Mouse (Mus musculus) hematopoietic stem cell, adult 5-6 weeks (primary cell): ENCODE measurements at regions not wholly inside any gene's neighbourhood (a gene's known extent, or its start where the extent isn't known, plus 50 kb on each side); places are given as distances from the start of the nearest gene placed in this dataset.
"Not testable (repeated sequence)": the region's sequence is repeated elsewhere in the genome, so short reads cannot be mapped to it uniquely, and the experiment has no call there.

ENCODE experiments used
- ATAC-seq, 2 experiments: fragments of 125-278 bp in 1 of 2; replicated peaks in 1 of 2; 2 replicates each; pipeline ENCODE4 v1.8.0; 2016 to 2017; ENCODE audit warnings: inconsistent platforms in 2 of 2, mild to moderate bottlenecking in 2 of 2, moderate number of reproducible peaks in 2 of 2, low read depth in 1 of 2, moderate TSS enrichment in 1 of 2; ENCODE audit not compliant: low FRiP score in 2 of 2, poor library complexity in 2 of 2, severe bottlenecking in 2 of 2, insufficient read depth in 1 of 2, low TSS enrichment in 1 of 2

DNA sequence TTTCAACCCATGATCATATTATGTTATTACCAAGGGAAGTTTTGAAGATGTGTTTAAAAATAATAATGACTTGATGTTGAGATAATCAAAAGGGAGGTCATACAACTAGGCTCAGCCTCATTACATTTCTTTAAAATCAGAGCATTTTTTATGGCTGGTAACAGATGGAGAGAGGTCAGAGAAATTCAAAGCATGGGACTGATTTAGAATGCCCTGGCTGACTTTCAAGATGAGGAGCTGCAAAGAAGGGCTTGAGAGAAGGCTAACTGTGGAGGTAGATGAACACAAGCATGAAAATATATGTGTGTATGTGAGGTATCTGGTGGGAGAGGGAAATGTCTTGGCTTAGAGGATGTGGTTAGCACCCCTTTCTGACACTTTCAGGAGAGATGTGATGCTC, 502.6 kb upstream of the Gdi2 start:
- not testable (repeated sequence) for ATAC-seq

DNA sequence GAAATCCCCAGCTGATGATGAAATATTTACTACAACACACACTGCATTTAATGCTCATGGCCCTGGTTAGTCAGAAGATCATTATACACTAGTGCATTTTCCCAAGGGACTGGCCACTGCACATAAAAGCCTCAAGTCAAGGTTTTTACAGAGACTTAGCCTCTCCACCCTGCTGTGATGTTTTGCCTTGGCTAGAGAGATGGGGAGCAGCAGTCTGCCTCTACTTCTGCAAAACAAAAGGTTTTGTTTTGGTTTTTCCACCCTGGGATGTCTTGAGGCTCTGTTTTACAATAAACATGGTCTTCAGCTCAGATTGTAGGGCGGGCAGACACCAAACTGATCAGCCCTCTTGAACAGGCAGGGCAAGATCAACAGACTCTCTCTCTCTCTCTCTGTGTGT, 500.9 kb upstream of the Gdi2 start:
- peak; percentile 60 to 69; a peak in 3 of 4 replicates for ATAC-seq

DNA sequence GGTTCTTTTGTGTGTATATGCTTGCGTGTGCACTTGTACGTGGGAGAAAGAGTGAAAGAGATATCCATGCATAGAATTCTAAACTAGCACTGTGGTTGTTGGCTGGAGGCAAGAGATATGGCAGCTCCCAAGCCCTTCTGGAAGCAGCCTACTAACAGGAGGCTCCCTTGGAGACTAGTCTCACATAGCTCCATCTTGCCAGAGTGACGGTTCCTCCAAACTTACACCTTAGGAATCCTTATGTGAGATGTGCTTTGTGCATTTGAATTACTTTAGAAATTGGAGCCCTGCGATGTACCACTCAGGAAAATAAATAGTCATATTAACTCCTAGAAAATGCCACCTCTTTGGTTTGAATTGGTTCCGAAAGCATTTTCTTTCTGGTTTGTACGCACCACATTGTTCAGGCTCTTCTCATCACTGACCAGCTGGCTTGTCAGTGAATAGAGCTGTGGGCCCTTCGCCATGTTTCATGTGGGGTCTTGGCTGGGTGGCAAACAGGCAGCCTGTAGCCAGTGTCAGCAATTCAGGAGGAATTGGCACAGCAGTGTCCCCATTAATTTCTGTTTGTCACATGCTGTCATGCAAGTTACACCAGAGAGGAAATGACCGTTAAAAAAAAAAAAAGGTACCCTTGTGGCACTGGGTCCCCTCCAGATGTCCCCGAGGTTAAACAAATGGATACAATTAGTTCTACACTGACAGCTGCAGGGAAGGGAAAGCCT, 491.3 kb upstream of the Gdi2 start:
- ATAC-seq: not testable (repeated sequence)

DNA sequence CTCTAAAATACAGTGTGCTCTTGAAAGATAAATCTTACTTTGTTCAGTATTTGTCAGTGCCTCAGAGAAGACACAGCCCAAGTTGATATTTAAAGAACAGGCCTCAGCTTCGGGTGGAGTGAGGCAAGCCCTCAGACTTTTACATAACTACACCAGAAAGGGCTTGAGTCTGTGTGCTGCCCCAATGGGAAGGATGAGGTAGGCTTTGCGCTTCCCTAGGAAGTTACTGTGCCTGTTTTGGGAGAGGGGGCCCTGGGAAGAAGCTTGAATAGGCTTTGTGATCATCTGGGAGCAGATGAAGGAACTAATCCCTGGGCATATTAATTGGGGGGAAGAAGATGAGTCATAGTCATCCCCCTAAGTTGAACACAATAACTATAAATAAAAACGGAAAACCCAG, 454.4 kb upstream of the Gdi2 start:
- not testable (repeated sequence) for ATAC-seq

DNA sequence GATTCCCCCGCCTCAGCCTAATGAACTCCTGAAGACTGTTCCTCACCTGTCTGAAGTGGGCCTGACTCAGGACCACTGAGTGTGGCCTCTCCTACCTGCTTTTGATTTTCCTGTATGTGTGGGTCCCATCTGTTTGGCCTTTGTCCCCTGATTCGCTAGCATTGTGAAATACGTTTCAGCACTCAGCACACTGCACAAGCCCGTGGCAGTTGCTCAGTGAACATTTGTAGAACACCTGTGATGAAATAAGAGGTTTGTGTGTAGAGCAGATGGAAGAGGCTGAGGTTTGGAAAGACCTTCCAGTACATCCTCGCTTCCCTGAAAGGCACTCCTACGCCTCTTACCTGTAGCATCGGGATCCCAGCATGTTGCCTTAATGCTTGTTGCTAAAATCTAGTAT, 447.9 kb upstream of the Gdi2 start:
- ATAC-seq: not testable (repeated sequence)

DNA sequence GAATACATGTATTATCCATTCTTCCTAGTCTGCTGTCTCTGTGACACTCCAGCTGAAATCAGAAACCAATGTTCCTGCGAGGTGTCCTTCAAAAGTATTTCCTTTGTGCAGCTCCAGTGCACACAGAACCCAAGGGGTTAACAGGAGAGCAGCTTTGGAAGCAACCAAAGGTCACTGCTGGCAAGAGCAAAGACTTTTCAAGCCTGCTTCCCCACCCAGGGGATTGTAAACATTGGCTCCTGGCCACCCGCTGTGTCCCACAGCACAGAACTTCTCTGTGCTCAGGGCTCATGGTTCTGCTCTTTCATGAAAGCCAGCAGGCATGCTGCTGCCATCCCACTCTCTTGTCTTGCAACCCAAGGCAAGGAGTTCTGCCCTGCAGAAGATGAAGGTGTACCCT, 431.3 kb upstream of the Gdi2 start:
- not testable (repeated sequence) for ATAC-seq

DNA sequence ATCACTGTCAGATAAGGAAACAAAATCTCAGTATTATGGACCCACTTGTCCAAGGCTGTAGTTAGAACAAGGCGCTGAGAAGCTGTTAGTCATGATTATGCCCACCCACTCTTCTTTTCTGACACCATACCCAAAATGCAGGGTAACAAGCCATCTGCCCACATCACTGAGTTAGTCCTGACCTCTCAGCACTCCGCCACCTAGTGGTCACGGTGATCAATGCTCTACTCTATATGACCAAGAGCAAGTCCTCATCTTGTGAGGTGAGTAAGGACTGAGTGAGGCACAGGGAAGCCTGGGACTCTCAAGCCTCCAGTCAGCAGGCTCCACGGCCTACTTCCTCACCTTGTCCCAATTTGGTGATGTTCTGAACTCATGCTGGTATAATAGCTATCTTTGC, 409.7 kb upstream of the Gdi2 start:
- not testable (repeated sequence) for ATAC-seq

DNA sequence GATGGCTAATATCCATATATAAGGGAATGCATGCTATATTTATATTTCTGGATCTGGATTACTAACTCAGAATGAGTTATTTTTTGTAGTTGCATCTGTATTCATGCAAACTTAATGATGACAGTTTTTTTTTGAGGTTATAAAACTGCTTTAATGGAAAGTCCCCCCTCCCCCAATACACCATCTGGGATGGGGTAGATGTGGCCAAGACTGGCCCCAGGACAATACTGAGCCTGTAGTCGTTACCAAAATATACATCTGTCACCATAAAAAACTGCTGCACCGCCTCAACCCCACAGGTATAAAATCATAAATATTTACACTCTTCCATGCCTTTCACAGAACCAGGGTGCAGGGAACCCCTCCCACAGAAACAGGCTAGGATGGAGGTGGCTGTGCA, 400.6 kb upstream of the Gdi2 start:
- ATAC-seq: not testable (repeated sequence)

DNA sequence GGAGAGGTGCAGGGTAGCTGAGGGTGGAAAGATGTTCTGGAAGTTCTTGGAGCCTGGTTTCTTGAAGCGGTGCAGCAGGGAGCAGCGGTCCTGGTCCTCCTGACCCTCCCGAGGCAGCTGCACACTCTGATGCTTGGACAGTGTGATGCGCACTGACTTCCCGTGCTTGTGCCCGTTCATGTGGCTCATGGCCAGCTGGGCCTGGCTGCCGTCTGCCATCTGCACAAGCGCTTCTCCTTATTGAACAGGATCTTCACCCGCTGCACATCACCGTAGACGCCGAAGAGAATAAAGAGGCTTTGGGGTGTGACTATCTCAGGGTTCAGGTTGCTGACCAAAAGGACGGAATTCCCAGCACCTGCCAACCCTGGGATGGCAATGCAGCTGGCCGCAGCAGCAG, 399.2 kb upstream of the Gdi2 start:
- no peak; a peak in 1 of 4 replicates for ATAC-seq

DNA sequence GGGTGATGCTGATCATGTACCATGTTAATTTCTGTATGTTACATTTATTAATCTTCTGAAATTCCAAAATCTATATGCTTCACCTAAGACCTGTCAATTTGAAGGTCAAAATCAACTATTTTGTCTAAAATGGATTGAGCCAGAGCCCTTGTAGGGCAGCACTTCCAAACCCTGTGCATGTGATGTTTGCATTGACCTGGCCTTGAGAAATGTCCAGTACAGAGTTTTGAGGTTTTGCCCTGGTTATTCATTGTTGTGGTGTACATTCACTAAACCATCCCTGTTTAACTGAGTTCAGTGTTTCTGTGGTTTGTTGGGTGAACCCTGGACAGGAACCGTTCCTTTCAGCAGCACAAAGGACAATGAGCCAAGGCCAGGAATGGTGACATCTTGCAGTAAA, 392.4 kb upstream of the Gdi2 start:
- ATAC-seq: not testable (repeated sequence)
